Mouse (Mus musculus): Measurements from ENCODE around the gene Rin1. TPM values are rescaled to one million over a fixed set of nuclear protein-coding genes. Genes with fewer than 3 reads are reported as not detected.
A peak's percentile ranks its signal among the peaks of the same experiment; 100 is the strongest.

Gene Rin1
- total RNA-seq, 2 experiments from 2014 or later: 68.7 to 72.6 TPM

DNA sequence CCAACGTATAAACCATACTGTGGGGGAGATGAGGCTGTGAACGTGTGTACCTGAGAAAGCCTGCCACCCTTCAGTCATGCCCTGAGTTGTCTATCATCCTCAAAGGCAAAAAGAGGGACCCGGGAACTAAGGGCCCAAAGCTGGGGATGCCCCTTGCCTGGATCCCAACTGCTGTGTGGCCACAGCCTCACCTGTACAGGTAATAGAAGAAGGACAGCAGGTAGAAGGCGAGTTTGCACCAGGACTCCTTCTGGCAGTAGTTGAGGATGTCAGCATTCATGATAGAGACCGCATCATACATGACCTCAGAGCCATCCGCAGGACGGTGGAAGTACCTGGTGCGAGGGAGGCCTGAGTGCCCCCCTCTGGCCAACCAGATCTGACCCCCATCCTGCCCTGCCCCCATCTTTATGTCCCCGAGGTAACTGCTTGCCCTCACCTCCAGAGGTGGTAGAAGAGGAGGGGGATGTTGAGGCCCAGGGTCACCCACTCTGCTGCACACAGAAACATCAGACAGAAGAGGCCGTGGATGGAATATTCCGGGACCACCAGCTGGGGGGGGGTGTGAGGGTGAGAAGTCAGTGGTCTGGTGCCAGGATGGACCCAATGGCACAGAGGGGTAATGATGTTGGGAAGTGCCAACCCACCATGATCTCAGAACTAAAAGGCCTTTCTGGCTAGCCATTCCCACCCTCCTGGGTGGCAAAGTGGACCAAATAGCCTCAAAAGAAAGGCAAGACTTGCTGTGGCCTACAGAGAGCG, 43.4 kb downstream of the Rin1 start:
- no peak for DNase-seq (ENCODE audit: low spot score in 2 of 2)

DNA sequence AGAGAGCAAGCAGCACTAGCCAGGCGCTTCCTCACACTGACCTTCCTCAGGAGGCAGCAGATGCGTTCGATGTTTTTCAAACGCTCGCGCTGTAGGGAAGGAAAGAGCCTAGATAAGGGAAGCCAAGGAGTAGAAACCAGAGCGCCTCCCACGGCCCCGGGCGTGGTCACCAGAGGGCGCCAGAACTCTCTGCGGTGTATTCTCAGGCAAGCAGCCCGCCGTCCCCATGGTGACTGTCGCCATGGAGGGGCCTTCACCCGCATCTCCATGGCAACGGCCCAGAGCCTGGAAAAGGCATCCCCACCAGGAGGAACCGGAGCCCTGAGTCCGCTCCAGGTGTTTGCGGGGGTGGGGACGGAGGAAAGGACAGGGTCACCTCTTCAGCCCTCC, 44.0 kb downstream of the Rin1 start:
- DNase-seq (ENCODE audit: low spot score in 2 of 2): peak; percentile 97 to 98

DNA sequence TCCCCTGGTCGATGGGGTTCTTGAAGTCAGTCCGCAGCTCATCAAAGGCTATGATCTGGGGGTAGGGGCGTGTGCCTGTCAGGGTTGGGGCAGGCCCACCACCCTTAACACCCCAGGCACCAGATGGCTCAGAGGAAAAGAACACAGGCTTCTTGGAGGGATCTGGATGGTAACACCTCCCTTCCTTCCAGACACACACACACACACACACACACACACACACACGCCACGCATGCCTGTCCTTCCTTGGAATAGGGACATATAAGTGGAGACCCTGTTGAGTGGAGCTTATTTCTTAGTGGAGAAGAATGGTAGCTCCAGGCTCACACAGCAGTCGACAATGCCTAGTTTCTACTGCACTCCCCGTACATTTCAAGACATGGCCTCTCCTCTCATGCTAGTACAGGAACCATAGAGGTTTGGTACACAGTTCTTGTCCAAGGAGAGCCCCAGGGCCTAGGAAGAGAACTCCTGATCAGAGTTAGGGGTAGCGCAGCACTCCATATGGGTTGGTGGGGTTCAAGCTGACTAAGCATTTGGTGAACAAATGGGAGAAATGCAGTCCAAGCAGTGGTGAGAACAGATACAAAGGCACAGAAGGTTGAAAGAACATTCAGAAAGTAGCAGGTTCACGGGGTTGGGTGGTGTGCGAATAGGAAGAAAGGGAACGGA, 44.6 kb downstream of the Rin1 start:
- peak in 1 of 2 experiments; percentile 74 for DNase-seq (ENCODE audit: low spot score in 2 of 2)

DNA sequence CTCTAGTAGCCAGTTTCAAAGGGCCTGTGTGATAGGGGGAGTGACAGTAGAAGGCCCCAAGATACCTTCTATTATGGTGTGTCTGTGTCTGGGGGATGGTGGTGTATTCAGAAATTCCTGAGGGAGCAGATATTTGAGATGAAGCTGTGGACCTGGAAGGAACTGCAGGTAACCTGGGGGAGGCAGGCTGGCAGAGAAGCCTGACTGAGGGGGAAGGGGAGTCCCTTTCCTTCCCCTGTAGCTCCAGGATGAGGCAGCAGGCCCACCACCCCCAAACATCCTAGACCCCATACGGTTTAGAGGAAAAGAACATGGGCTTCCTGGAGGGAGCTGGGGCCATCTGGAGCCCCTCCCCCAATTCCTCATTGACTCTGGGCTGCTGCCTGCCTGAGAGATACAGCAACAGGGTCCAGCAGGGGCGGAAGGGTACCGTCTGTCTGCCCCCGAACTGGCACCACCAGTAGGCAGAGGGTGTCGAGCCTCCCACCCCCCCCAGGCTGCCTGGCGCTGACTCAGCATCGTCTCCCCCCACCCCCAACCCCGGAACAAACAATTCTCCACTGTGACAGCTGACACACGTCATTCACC, 45.7 kb downstream of the Rin1 start:
- peak; percentile 80 to 93 for DNase-seq (ENCODE audit: low spot score in 2 of 2)

DNA sequence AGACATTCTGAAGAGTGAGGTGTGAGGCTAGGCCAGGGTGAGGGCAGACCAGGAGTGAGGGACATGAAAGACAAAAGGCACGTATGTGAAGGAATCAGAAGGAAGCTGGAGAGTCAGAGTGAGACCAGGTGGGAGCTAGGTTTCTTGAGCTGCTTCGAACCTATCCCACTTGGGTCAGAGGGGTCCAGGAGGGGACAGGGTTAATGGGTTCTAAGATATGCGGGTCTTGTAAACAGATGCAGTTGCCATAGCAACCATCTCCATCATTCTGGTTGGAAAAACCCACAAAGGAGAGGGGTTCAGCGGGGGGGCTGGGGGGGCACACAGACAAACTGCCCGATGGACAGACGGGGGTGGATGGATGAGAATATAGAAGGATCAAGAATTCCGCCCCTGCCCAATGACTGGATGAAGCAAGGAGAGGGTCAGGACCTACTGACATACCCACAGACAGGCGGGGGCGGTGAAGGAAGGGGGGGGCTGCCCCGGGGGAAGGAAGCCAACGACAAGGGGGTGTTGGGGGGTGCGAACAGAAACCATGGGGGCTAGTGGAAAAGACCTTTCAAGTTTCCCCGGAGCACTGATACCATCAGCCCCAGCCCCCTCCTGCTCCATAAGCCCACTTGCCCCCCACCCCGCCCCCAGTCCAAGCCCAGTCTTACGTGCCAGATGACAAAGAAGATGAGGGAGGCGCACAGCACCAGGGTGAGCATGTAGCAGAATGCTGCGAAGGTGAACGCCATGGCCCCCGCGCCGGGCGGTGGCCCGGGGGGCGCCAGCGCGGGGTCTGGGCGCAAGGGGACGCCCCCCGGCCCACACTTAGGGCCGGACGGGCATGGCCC, 47.5 kb downstream of the Rin1 start:
- DNase-seq (ENCODE audit: low spot score in 2 of 2): no peak

DNA sequence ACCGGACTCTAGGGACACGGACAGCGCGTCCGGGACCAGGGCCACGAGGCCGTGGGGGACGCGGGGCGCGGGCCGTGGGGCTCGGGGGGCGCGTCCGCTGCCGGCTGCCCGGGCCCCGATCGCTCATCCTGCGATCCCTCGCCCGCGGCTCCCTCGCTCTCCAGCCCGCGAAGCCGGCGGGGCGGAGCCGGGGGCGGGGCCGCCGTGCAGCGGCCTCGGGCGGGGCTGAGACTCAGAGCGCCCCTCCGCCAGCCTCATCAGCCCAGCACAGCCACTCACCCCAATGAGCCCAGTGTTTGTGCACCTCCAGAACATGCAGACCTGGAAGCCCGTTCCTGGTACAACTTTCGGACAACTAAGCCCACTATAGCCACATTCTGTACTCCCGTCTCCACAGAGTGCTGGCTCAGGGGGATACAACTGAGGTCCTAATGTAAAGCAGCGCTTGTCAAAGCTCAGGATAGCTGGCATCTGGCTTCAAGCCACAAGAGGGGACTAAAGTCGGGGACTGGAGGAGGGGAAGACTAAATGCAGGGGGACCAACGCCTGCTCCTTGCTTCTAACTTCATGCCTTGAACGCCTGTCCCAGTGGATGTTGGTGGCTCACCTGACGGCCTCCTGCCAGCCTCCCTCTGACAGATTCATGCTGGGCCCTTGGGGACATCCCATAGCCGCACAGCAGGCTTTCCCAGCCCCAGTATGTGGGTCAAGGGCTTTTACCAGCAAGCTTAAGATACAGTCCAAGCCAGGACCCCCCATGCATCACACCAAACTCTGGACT, 48.3 kb downstream of the Rin1 start, which contains the start of gene Cnih2:
Cnih2 (minus strand) TSS at position 159 of the 781 bp plus-strand sequence.
- DNase-seq (ENCODE audit: low spot score in 2 of 2): peak in 1 of 2 experiments; percentile 71

DNA sequence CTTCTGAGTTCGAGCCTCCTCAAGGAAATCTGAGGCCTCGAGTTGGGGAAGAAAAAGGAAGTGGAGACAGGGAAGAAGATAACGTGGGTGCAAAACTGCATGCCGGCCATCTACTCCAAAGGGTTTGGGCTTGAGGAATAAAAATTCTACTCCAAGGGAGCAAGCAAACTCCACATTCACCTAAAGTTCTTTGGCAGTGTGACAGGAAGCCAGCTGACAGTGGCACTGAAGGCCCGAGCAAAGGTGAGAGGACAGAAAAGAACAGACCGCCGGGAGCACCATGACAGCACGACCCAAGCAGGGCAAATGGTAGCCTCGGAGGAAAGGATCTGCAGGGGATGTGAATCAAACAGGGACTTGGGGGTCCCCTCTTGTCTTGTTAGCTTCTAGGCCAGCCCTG, 55.8 kb downstream of the Rin1 start:
- DNase-seq (ENCODE audit: low spot score in 2 of 2): no peak

Other genes starting within 250 kb of the Rin1 start
- 10 to 100 TPM; 19.9 to 21.4 TPM for gene Gm21992, start 238.9 kb upstream of the Rin1 start, total RNA-seq (2021)
- gene Rbm14, start 238.8 kb upstream of the Rin1 start, total RNA-seq (2021): 10 to 100 TPM; 56.1 to 57.2 TPM
- gene Ccs, start 211.1 kb upstream of the Rin1 start, total RNA-seq (2021): 10 to 100 TPM; 42.6 to 43.6 TPM
- gene Ccdc87, start 211.1 kb upstream of the Rin1 start, total RNA-seq (2021): 1 to 10 TPM; 2.0 TPM
- gene Ctsf, start 195.4 kb upstream of the Rin1 start, total RNA-seq (2021): 100 to 1,000 TPM; 103 to 125 TPM
- gene Actn3, start 172.6 kb upstream of the Rin1 start, total RNA-seq (2021): 1 to 10 TPM; 1.1 to 1.7 TPM
- 10 to 100 TPM; 25.9 to 26.8 TPM for gene Zdhhc24, start 171.8 kb upstream of the Rin1 start, total RNA-seq (2021)
- gene Bbs1, start 143.9 kb upstream of the Rin1 start, total RNA-seq (2021): 10 to 100 TPM; 38.4 TPM
- gene Dpp3, start 122.2 kb upstream of the Rin1 start, total RNA-seq (2021): 10 to 100 TPM; 50.2 to 52.0 TPM
- gene Peli3, start 107.4 kb upstream of the Rin1 start, total RNA-seq (2021): 10 to 100 TPM; 16.3 to 16.8 TPM
- gene Mrpl11, start 88.3 kb upstream of the Rin1 start, total RNA-seq (2021): 10 to 100 TPM; 58.9 to 60.7 TPM
- gene Npas4, start 60.2 kb upstream of the Rin1 start, total RNA-seq (2021): 10 to 100 TPM in 1 of 2 experiments, 1 to 10 TPM in 1; 5.1 to 10.5 TPM
- gene Slc29a2, start 26.6 kb upstream of the Rin1 start, total RNA-seq (2021): 10 to 100 TPM; 16.8 to 17.3 TPM
- 100 to 1,000 TPM; 124 to 127 TPM for gene B4gat1, start 11.7 kb upstream of the Rin1 start, total RNA-seq (2021)
- gene AC124502.3, start 11.6 kb upstream of the Rin1 start, total RNA-seq (2021): 10 to 100 TPM in 1 of 2 experiments, 1 to 10 TPM in 1; 5.9 to 10.6 TPM
- 10 to 100 TPM; 10.8 to 12.9 TPM for gene Brms1, start 9.1 kb upstream of the Rin1 start, total RNA-seq (2021)
- 1 to 10 TPM; 6.5 to 7.7 TPM for gene Cd248, start 17.6 kb downstream of the Rin1 start, total RNA-seq (2021)
- gene Tmem151a, start 35.0 kb downstream of the Rin1 start, total RNA-seq (2021): 100 to 1,000 TPM; 133 to 135 TPM
- gene Yif1a, start 38.1 kb downstream of the Rin1 start, total RNA-seq (2021): 10 to 100 TPM; 25.8 to 28.0 TPM
- 100 to 1,000 TPM; 783 to 856 TPM for gene Cnih2, start 48.0 kb downstream of the Rin1 start, total RNA-seq (2021)
- gene Rab1b, start 56.6 kb downstream of the Rin1 start, total RNA-seq (2021): 100 to 1,000 TPM; 177 to 181 TPM
- 100 to 1,000 TPM; 193 to 211 TPM for gene Klc2, start 68.1 kb downstream of the Rin1 start, total RNA-seq (2021)
- gene Pacs1, start 222.6 kb downstream of the Rin1 start, total RNA-seq (2021): 10 to 100 TPM; 59.6 to 63.9 TPM
- gene Sf3b2, start 245.0 kb downstream of the Rin1 start, total RNA-seq (2021): 100 to 1,000 TPM; 195 to 199 TPM
- 100 to 1,000 TPM; 129 to 132 TPM for gene Gal3st3, start 247.8 kb downstream of the Rin1 start, total RNA-seq (2021)

Data from layer of hippocampus, postnatal 14 days (tissue).